Mouse (Mus musculus) liver, embryonic 16.5 days (tissue): ENCODE results near the gene Cacnb4. TPM values are rescaled to one million over a fixed set of nuclear protein-coding genes. Genes with fewer than 3 reads are reported as not detected.
A peak's percentile ranks its signal among the peaks of the same experiment; 100 is the strongest.

Experiments used
- ATAC-seq: fragments of 200-750 bp; cut with Nextera tagmentation; 2 replicates; pipeline ENCODE4 v1.8.0; 2017; ENCODE audit warnings: low read depth, mild to moderate bottlenecking, moderate number of reproducible peaks, moderate library complexity
- H3K27ac ChIP-seq: fragments of 300-500 bp; sonication (generic); 2 replicates; pipeline ENCODE4 v1.5.1; 2014; ENCODE audit warnings: mild to moderate bottlenecking, low read length
- H3K27me3 ChIP-seq: fragments of 300-500 bp; sonication (generic); 2 replicates; pipeline ENCODE4 v1.6.1; 2014; ENCODE audit warnings: low read depth, low read length, mixed read lengths; ENCODE audit not compliant: control insufficient read depth, insufficient read depth
- H3K36me3 ChIP-seq: fragments of 300-500 bp; sonication (generic); 2 replicates; pipeline ENCODE4 v1.6.1; 2014; ENCODE audit warnings: mild to moderate bottlenecking; ENCODE audit not compliant: control insufficient read depth, insufficient read depth
- H3K4me1 ChIP-seq: fragments of 300-500 bp; sonication (generic); 2 replicates; pipeline ENCODE4 v1.6.1; 2014; ENCODE audit warnings: low read depth, low read length, mixed read lengths; ENCODE audit not compliant: control insufficient read depth
- H3K4me2 ChIP-seq: fragments of 300-500 bp; sonication (generic); 2 replicates; pipeline ENCODE4 v1.6.1; 2014; ENCODE audit warnings: low read depth, low read length, mixed read lengths
- H3K4me3 ChIP-seq: fragments of 300-500 bp; sonication (generic); 2 replicates; pipeline ENCODE4 v1.5.1; 2014; ENCODE audit warnings: low read depth, mild to moderate bottlenecking, low read length
- H3K9ac ChIP-seq: fragments of 300-500 bp; sonication (generic); 2 replicates; pipeline ENCODE4 v1.6.1; 2014; ENCODE audit warnings: low read depth, low read length
- H3K9me3 ChIP-seq: fragments of 300-500 bp; sonication (generic); replicated peaks from 2 replicates; pipeline ENCODE4 v1.6.1; 2016; ENCODE audit warnings: low read length; ENCODE audit not compliant: control insufficient read depth
- WGBS: fragments of 180-500 bp; shearing (Covaris S2); extraction: QIAGEN DNeasy Blood & Tissue Kit; methylation state at CpG from one replicate; pipeline ENCODE4 v1.1.7; 2014; ENCODE audit not compliant: insufficient replicate concordance; 5-methylcytosine and 5-hydroxymethylcytosine counted together
- polyA plus RNA-seq: library from polyadenylated mRNA; unstranded; fragments of >200 nt; fragmentation: Nextera tagmentation; extraction: Ambion mirVana; gene quantifications from 2 replicates; pipeline ENCODE4 v1.2.1, GENCODE M21; 2015

The Cacnb4 gene
- 0.12 and 0.21 TPM in 2 replicates for polyA plus RNA-seq

GRCm38 (mm10) chr2:52676023-52676912 lies at the start of gene Cacnb4:
Gene Cacnb4, minus strand, starts transcription at chr2:52676831.
- peak; percentile 43; the same call in 1 of the 2 replicates for ATAC-seq
- Histone ChIP-seq H3K9me3 (no peaks in the 10 kb centered on the region), H3K4me3 (peak within 1 kb of the TSS; percentile 52), H3K36me3 (no peaks in the 10 kb centered on the region), H3K27ac (no peak within 1 kb of the TSS), H3K4me2 (peak within 1 kb of the TSS; percentile 68), H3K4me1 (no peaks in the 10 kb centered on the region; the same call in 1 of the 2 replicates), H3K9ac (no peak within 1 kb of the TSS), H3K27me3 (peaks cover 32% of the 10 kb centered on the region)
- 1% methylated on average over 54 of the region's 77 CpGs for WGBS

- H3K27me3 ChIP-seq = no peaks in the 10 kb centered on the region
- no peaks in the 10 kb centered on the region for H3K9me3 ChIP-seq
- H3K4me1 ChIP-seq = no peaks in the 10 kb centered on the region
- H3K36me3 ChIP-seq = no peaks in the 10 kb centered on the region
- no peak overlapping the region for H3K9ac ChIP-seq
- no peak overlapping the region for H3K27ac ChIP-seq
- no peak for ATAC-seq
- WGBS = 78% methylated on average over 13 of the region's 13 CpGs
- no peak overlapping the region for H3K4me2 ChIP-seq
- no peak overlapping the region for H3K4me3 ChIP-seq
Measured at GRCm38 (mm10) chr2:52720231-52721025, 43.8 kb upstream of the Cacnb4 start.

- no peaks in the 10 kb centered on the region for H3K4me1 ChIP-seq
- 85% methylated on average over 5 of the region's 5 CpGs for WGBS
- H3K9me3 ChIP-seq = no peaks in the 10 kb centered on the region
- H3K27me3 ChIP-seq = no peaks in the 10 kb centered on the region
- no peak overlapping the region for H3K27ac ChIP-seq
- no peak for ATAC-seq
- H3K36me3 ChIP-seq = peaks cover 5% of the 10 kb centered on the region; the same call in 1 of the 2 replicates
- no peak overlapping the region for H3K4me2 ChIP-seq
- H3K9ac ChIP-seq = no peak overlapping the region
- H3K4me3 ChIP-seq = no peak overlapping the region
Measured at GRCm38 (mm10) chr2:52717076-52717475, 40.4 kb upstream of the Cacnb4 start.

GRCm38 (mm10) chr2:52715538-52715937 lies 38.9 kb upstream of the Cacnb4 start:
- WGBS = 85% methylated on average over 6 of the region's 6 CpGs
- Histone ChIP-seq H3K4me1 (no peaks in the 10 kb centered on the region), H3K36me3 (peaks cover 5% of the 10 kb centered on the region; the same call in 1 of the 2 replicates), H3K9ac (no peak overlapping the region), H3K4me2 (no peak overlapping the region), H3K27ac (no peak overlapping the region), H3K27me3 (no peaks in the 10 kb centered on the region), H3K9me3 (no peaks in the 10 kb centered on the region), H3K4me3 (no peak overlapping the region)
- no peak for ATAC-seq

DNA sequence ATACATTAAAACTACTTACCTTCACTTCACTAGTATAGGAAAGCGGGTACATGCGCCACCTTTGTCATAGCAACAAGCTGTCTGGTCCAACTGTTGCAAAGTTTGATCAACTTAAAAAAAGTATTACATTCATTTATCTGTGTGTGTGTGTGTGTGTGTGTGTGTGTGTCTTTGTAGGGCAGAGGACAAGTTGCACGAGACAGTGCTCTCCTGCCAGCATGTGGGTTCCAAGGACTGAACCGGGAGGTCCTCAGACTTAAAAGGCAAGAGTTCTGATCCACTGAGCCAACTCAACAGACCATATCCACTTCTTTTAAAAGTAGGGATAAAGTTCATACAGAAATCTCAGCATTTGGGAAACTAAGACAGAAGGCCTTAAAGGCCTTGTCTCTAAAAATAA lies 37.5 kb upstream of the Cacnb4 start:
- WGBS = 80% methylated on average over 4 of the region's 4 CpGs
- no peak overlapping the region for H3K4me2 ChIP-seq

DNA sequence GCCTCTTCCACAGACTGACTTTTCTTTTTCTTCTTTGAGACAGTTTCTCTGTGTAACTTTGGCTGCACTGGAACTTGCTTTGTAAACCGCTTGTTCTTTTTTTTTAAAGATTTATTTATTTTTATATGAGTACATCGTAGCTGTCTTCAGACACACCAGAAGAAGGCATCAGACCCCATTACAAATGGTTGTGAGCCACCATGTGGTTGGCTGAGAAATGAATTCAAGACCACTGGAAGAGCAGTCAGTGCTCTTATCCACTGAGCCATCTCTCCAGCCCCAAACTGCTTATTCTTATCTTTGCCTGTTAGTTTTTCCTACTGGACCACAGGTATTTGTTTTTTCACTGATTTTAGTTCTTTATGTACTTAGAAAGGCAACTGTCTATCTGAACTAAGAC lies 34.2 kb upstream of the Cacnb4 start:
- ATAC-seq = no peak
- Histone ChIP-seq H3K9me3 (no peaks in the 10 kb centered on the region), H3K27ac (no peak overlapping the region), H3K4me3 (no peak overlapping the region), H3K4me2 (no peak overlapping the region), H3K27me3 (no peaks in the 10 kb centered on the region), H3K4me1 (no peaks in the 10 kb centered on the region), H3K9ac (no peak overlapping the region), H3K36me3 (peaks cover 5% of the 10 kb centered on the region; the same call in 1 of the 2 replicates)
- 76% methylated on average over 2 of the region's 2 CpGs for WGBS

More for the DNA sequence above, 37.5 kb upstream of the Cacnb4 start:
- H3K4me3 ChIP-seq = no peak overlapping the region
- no peak overlapping the region for H3K9ac ChIP-seq
- no peak overlapping the region for H3K27ac ChIP-seq
- H3K4me1 ChIP-seq = no peaks in the 10 kb centered on the region
- H3K9me3 ChIP-seq = no peaks in the 10 kb centered on the region
- no peaks in the 10 kb centered on the region for H3K27me3 ChIP-seq
- no peak for ATAC-seq
- H3K36me3 ChIP-seq = peaks cover 5% of the 10 kb centered on the region; the same call in 1 of the 2 replicates

DNA sequence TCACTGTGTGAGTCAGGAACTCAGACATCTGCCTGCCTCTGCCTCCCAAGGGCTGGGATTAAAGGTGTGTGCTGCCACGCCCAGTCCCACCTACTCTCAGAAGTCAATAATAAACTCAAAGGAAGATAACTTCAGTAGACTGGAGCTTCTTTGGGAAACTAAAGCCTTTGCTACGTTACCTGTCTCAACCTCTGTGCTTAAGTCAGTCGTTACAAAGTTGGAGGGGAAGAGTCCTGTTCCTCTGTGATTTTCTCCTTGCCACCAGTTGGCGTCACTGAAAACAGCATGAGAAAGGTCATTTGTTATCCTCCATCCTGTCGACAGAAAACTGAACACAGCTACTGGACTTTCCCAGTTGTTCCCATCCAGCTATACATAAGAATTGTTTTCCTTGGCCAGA lies 32.8 kb upstream of the Cacnb4 start:
- no peak overlapping the region for H3K27ac ChIP-seq
- H3K9me3 ChIP-seq = no peaks in the 10 kb centered on the region
- H3K9ac ChIP-seq = no peak overlapping the region
- peaks cover under 1% of the 10 kb centered on the region; the same call in 1 of the 2 replicates for H3K36me3 ChIP-seq
- no peak overlapping the region for H3K4me3 ChIP-seq
- no peaks in the 10 kb centered on the region for H3K4me1 ChIP-seq
- WGBS = 69% methylated on average over 5 of the region's 5 CpGs
- H3K4me2 ChIP-seq = no peak overlapping the region
- no peak for ATAC-seq
- no peaks in the 10 kb centered on the region for H3K27me3 ChIP-seq

- Histone ChIP-seq H3K27ac (no peak overlapping the region), H3K9ac (no peak overlapping the region), H3K36me3 (no peaks in the 10 kb centered on the region; the same call in 1 of the 2 replicates), H3K4me2 (no peak overlapping the region), H3K4me1 (no peaks in the 10 kb centered on the region), H3K27me3 (no peaks in the 10 kb centered on the region), H3K4me3 (no peak overlapping the region), H3K9me3 (no peaks in the 10 kb centered on the region)
- ATAC-seq = no peak
- WGBS = 77% methylated on average over 11 of the region's 11 CpGs
Measured at GRCm38 (mm10) chr2:52701368-52702036, 24.9 kb upstream of the Cacnb4 start.
